In the genomic region with DNA sequence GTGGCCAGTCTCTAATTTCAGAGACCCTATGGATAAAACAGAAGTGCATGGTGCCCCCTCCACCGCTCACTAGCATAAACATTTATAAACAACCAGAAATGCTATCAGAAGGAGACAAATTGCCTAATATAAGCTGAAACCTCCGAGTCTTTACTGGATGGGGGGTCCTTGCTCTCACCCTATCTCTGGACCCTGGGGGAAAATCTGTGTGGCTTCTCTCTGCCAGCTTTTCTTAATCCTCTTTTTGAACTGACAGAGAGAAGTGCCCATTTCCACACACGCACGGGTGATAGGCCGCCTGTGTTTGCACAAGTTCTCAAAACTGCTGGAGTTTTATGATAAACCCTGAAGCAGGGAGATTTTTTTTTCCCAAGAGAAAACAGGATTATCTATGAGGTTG, we compare ENCODE assay signal across 8 mouse cellular contexts. TPM values are rescaled to one million over a fixed set of nuclear protein-coding genes. Genes with fewer than 3 reads are reported as not detected.
A peak's percentile ranks its signal among the peaks of the same experiment; 100 is the strongest.
DNase-seq lines count a peak whose midpoint lies in the region; ATAC-seq and TF ChIP-seq lines count a peak whose summit lies in the region.

No protein-coding gene starts in this region.

- H3K4me2 ChIP-seq in hindbrain, embryonic 14.5 days (replicated peaks): peak overlapping the region; percentile 83
- H3K4me2 ChIP-seq in midbrain, embryonic 13.5 days (replicated peaks): peak overlapping the region; percentile 69

- H3K27me3 ChIP-seq in E14TG2a.4 (ENCODE audit: insufficient read depth, low read length): peaks cover 17% of the 10 kb centered on the region
- no peaks in the 10 kb centered on the region for H3K27me3 ChIP-seq in hindbrain, embryonic 14.5 days (ENCODE audit: control insufficient read depth, insufficient read depth, low read length)
- no peaks in the 10 kb centered on the region for H3K27me3 ChIP-seq in midbrain, embryonic 13.5 days

- H3K36me3 ChIP-seq in E14TG2a.4 (ENCODE audit: insufficient read depth, low read length): peaks cover 14% of the 10 kb centered on the region
- peaks cover 26% of the 10 kb centered on the region for H3K36me3 ChIP-seq in hindbrain, embryonic 14.5 days (replicated peaks; ENCODE audit: control insufficient read depth, insufficient read depth)
- peaks cover 27% of the 10 kb centered on the region for H3K36me3 ChIP-seq in midbrain, embryonic 13.5 days

- no peaks in the 10 kb centered on the region for H3K9me3 ChIP-seq in E14TG2a.4 (ENCODE audit: low read length)
- H3K9me3 ChIP-seq in hindbrain, embryonic 14.5 days (ENCODE audit: control insufficient read depth, low read length): no peaks in the 10 kb centered on the region
- H3K9me3 ChIP-seq in midbrain, embryonic 13.5 days: no peaks in the 10 kb centered on the region

- TF ChIP-seq CTCF in E14TG2a.4 (conservative IDR thresholded peaks at IDR 0.05; ENCODE audit: low read length): no peak

- WGBS in hindbrain, embryonic 14.5 days: 9% methylated on average over 5 of the region's 5 CpGs
- 13% methylated on average over 5 of the region's 5 CpGs for WGBS in midbrain, embryonic 13.5 days

- peak overlapping the region; percentile 94 for H3K9ac ChIP-seq in hindbrain, embryonic 14.5 days
- H3K9ac ChIP-seq in midbrain, embryonic 13.5 days (replicated peaks): peak overlapping the region; percentile 86

- H3K27ac ChIP-seq in hindbrain, embryonic 14.5 days: no peak overlapping the region
- H3K27ac ChIP-seq in midbrain, embryonic 13.5 days: no peak overlapping the region

- peaks cover 31% of the 10 kb centered on the region for H3K4me1 ChIP-seq in E14TG2a.4 (replicated peaks; ENCODE audit: low read depth, low read length)
- peaks cover 12% of the 10 kb centered on the region for H3K4me1 ChIP-seq in hindbrain, embryonic 14.5 days (replicated peaks; ENCODE audit: control insufficient read depth, insufficient read depth, low read length)
- peaks cover 20% of the 10 kb centered on the region for H3K4me1 ChIP-seq in midbrain, embryonic 13.5 days (replicated peaks)

- DNase-seq in adrenal gland, postnatal 14 days: peak; percentile 35
- no peak for DNase-seq in adrenal gland, postnatal 36 days
- no peak for DNase-seq in hindbrain, embryonic 14.5 days (ENCODE audit: low spot score)
- no peak for DNase-seq in c-Kit-positive CD71-positive TER-119-positive erythroid progenitor cells, embryonic 14.5 days (ENCODE audit: low spot score)
- DNase-seq in adrenal gland, postnatal 10 days: no peak
- DNase-seq in adrenal gland, adult 18-20 months (ENCODE audit: low spot score in 2 of 2): no peak

- no peak for ATAC-seq in hindbrain, embryonic 14.5 days (ENCODE audit: low FRiP score)
- no peak for ATAC-seq in midbrain, embryonic 13.5 days

- peak overlapping the region; percentile 83; the same call in 1 of the 2 replicates for H3K4me3 ChIP-seq in E14TG2a.4 (replicated peaks; ENCODE audit: low read length)
- H3K4me3 ChIP-seq in hindbrain, embryonic 14.5 days (replicated peaks; ENCODE audit: low read length): peak overlapping the region; percentile 63
- peak overlapping the region; percentile 68 for H3K4me3 ChIP-seq in midbrain, embryonic 13.5 days (replicated peaks)

RNA-seq across cellular contexts. Expression of gene Rhou, which starts 1.0 kb away (rescaled TPM):
- total RNA-seq in adrenal gland, postnatal 14 days (2021): 40.8 and 46.5 TPM in 2 replicates
- 10 to 100 TPM; 40.8 to 55.7 TPM for total RNA-seq in adrenal gland, postnatal 36 days (2021)
- polyA plus RNA-seq in hindbrain, embryonic 14.5 days (2014; fragmentation: Nextera tagmentation; extraction: Ambion mirVana): 14.3 and 14.9 TPM in 2 replicates
- 9.3 and 11.6 TPM in 2 replicates for polyA plus RNA-seq in midbrain, embryonic 13.5 days (2015; fragmentation: Nextera tagmentation; extraction: Ambion mirVana)
- total RNA-seq in adrenal gland, postnatal 10 days (2021): 10 to 100 TPM; 42.8 to 48.5 TPM
- 10 to 100 TPM; 42.5 to 42.8 TPM for total RNA-seq in adrenal gland, adult 18-20 months (2021)
